Mouse (Mus musculus) right cerebral cortex, postnatal 14 days (tissue): Measurements from ENCODE around the gene Epn2.
"Not testable (repeated sequence)": the region's sequence is repeated elsewhere in the genome, so short reads cannot be mapped to it uniquely, and the experiment has no call there.

Experiments used
- DNase-seq: peaks from one replicate; pipeline ENCODE4 v3.0.0; 2022

Epn2 gene

DNA sequence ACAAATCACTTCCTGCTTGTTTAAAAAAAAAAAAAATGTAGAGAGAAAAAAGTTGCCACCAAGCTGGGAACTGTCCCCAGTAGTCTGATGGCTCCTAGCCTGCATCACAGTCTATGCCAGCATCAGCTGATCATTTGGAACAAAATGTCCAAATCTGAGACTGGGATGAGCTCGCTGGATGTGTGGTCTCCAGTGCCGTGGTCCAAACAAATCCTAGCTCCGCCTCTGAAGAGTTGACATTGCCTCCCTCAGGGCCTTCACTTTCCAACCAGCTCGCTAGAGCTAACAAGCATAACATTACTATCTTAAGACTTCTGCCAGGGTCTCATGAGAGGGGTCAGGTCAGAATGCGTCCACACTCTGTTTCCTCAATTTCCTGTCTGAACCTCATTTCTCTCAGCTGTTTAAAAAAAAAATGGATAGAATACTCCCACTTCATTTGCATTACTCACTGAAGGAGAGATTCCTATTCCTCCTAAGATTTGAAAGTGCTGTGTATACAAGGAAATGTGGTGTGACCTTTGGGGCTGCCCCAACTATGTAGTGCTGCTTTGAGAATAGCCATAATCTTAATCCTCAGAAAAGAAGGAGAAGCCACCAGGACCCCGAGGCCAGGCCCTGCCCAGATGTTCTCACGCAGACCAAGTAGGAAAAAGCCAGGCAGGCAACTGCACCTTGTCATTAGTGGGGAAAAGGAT lies 11.2 kb upstream of the Epn2 start:
- DNase-seq: no peak

DNA sequence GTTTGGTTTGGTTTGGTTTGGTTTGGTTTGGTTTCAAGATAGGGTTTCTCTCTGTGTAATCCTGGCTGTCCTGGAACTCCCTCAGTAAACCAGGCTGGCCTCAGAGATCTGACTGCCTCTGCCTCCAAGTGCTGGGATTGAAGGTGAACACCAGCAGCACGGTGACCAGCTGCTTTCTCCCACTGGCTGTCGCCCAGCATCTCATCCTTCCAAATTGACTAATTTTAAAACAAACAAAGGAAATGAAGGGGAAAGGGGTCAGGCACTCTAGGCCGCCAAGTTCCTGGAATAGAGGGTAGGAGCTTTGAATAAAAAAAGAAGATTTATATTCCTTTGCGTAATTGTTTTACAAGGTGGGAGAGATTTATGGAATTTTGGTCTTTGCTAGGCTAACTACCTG lies 5.9 kb upstream of the Epn2 start:
- DNase-seq: no peak

DNA sequence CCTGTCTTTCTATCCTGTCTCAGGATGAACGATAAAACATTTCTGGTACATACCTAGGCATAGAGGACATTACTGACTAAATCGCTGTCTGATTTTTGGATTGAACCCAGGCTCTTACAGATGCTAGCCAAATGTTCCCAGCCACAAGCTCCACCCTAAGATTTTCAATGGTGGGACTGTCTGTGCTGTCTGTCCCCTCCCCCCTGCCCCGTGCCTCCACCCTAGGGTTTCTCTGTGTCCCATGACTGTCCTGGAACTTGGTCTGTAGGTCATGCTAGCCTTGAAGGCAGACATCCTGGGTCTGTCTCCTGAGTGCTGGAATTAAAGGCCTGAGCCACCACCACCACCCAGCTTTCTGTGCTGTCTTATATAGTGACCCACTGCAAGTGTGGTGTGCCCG lies 5.3 kb upstream of the Epn2 start:
- DNase-seq: no peak

DNA sequence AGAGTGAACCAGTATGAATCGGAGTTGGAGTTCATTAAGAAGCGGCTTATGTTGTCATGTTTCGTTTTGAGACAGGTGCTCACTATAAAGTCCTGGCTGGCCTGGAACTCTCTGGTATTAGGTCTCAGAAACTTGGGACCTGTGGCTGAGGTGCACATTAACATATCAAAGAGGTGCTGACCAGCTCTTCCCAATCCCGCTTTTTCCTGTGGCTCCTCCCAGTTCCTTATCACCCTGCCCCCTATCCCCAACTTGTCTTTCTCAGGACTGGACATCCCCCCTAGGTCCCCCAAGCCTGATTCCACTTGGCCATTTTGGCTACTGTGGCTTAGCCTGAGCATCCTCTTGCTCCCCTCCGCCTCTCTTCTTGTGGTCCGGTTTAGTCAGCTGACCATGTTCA lies 4.6 kb upstream of the Epn2 start:
- DNase-seq: no peak

DNA sequence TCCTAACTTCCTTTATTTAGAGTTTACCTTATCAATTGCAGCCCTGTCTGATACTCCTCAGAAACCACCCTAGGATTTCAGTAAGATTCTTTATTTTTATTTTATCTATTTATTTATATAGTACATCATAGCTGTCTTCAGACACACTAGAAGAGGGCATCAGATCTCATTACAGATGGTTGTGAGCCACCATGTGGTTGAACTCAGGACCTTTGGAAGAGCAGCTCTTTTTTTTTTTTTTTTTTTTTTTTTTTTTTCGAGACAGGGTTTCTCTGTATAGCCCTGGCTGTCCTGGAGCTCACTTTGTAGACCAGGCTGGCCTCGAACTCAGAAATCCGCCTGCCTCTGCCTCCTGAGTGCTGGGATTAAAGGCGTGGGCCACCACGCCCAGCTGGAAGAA lies 3.3 kb upstream of the Epn2 start:
- DNase-seq: not testable (repeated sequence)

DNA sequence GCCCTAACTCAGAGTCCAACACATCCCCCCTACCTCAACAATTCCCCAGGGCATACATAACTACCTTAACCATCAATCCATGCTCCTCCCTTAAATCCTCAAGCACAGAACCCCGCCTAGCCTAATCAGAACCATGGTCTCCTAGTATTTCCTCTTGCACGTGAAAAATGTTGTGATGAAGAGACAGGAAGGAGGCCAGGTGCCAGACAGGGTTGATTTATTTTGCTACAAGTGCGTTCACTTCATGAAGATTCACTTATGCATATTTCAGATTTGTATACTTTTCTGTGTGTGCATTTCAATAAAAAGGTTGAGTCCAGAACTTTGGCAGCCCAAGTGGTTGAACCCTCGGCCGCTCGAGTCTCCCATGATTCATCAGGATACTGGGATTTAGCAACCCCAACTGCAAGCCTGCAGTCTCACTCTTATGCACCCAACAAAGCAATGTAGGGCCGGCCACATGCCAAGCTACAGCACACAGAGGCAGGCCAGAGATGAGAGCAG lies 443 bp upstream of the Epn2 start:
- DNase-seq: no peak

DNA sequence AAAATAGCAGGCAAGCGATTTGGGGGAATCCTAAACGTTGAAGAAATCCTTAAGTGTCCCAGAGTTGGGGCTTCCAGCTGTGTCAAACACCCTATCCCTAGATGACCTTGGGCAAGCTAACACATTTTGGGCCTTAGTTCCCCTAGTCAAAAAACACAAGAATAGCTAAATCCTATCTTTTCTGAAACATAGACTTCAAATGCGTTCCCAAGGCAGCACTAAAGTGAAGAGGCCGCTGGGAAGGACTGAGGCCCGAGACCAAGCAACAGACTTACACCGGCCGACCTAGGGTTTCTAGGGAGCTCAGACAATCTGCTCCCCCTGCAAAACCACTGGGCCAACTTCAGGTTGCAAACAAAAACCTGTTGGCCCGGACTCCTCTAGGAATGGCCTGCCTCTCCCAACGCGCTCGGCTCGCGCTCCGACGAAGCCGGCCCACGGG lies 925 bp downstream of the Epn2 start:
- DNase-seq: no peak

DNA sequence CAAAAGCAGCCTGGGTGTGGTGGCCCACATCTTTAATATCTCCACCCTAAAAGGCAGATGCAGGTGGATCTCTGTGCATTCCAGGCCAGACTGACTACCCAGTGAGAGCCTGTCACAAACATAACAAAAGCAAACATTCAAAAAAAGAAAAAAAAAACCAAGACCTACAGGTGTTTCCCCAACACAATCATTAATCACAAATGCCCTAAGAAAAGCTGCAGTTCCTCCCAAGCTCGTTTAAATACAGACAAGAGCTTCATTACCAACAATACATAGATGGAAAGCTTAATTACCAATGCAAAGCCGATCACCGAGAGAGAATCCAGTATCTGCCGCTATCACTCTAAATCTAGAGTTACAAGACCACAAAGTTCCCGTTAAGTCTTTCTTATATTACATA lies 1.5 kb downstream of the Epn2 start:
- no peak for DNase-seq

DNA sequence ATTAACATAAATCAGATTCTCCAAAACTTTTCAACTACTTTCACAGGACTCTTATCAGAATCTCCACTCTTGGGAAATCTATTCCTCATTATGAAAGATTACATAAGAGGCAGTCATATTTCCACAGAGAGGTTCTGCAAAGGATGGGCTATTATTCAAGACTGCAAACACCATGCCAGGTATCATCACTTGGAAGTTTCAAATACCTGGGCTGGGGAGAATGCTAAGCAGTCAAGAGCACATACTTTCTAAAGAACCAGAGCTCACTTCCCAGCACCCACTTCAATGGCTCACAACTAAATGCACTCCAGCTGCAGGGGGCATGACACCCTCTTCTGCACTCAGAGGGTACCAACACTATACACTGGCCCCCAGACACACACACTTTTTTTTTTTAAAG lies 2.1 kb downstream of the Epn2 start:
- DNase-seq: no peak

DNA sequence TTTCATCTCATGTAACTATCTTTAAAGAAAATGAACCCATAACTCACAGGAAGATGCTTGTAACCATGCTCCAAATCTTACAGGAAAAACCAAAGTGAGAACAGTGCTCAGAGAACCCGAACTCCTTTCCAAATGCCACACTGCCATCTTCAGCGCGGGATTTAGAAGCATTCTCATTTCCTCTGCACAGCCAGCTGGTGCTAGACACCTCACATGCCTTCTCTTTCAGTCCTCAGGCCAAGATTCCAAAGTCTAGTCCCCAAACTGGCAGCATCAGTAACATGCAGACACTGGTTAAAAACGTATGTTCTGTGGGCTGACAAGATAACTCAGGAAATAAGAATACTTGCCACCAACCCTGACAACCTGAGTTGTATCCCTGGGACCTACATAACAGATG lies 6.2 kb downstream of the Epn2 start:
- no peak for DNase-seq

DNA sequence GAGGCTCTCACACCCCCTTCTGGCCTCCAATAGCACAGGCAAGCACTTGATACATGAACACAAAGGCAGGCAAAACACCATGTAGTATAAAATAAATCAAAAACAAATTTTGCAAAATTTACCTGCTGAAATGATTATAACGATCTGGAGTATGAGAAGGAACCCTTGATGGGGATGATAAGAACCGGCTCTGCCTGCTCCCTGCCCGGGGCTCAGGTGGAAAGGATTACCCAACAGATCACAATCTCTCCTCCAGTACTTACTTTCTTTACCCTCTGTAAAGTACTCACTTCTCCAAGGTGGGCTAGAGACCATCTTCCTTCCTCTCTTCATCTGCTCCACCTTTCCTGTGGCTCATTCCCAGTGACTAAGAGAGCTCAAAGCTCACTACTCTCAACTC lies 8.3 kb downstream of the Epn2 start:
- DNase-seq: no peak

DNA sequence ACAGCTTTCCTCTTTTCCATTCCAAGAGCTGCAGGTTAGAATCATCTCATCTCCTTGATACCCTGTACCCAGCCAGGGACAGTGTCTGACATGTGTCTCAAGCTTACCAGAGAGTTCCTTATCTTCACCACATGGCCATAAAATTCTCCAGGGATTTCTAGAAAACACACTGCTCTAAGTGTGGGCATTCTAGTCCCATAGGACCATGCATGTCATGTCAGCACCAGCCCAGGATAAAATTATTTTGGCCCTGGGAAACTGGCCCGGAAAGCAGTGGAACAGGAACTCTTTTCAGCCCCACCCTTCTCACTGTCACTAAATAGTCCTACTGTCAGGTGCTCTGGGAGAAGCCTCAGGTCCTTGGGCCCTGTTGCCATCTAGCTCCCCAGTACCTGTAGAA lies 9.8 kb downstream of the Epn2 start:
- DNase-seq: no peak

DNA sequence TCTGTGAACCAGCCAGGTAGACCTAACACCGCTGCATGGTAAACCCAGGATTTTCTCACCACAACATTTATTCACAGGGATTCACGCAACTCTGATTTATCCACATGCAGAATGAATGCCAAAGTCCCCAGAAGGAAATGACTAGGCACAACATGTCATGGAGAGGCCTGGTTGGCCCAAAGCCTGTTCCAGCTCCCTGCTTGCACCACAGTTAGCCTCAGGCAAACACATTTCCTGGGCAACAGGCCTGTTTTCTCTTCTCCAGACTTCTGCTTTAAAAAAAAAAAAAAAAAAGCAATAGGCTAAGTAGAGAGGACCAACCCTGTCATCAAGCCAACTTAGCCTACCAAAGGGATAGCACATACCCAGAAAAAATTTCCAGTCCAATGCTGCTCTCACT lies 14.9 kb downstream of the Epn2 start:
- DNase-seq: no peak

DNA sequence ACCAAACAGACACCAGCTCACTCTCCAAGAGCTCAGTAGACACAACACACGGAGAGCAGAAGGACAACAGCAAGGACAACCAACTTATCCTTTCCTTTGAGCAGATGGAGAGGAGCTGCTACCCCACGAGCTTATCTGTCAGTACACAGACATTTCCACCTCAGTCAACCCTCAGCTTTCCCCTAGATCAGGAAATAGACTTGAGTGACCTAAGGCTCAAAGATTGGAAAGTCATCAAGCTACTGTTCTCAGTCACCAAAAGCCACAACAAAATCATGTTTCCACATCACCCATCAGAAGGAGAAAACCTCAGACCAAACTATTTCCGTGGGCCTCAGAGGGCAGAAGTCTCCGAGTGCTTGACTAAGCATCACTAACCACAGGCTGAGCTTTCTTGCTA lies 15.5 kb downstream of the Epn2 start:
- DNase-seq: no peak

DNA sequence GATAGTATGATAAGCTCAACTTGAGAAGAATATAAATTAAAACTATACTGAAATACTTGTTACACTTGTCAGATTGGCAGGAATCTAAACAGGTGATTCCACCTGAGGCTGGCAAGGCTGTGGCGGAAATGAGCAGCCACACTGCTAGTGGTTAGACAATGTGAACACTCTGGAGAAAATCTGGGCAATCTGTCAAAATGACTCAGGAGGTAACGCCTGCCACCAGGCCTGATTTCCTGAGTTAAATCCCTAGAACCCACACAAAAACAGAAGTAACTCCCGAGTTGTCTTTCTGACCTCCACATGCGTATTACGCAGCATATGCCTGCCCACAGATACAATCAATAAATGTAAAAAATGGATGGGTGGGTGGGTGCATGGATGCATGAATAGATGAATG lies 17.1 kb downstream of the Epn2 start:
- no peak for DNase-seq

DNA sequence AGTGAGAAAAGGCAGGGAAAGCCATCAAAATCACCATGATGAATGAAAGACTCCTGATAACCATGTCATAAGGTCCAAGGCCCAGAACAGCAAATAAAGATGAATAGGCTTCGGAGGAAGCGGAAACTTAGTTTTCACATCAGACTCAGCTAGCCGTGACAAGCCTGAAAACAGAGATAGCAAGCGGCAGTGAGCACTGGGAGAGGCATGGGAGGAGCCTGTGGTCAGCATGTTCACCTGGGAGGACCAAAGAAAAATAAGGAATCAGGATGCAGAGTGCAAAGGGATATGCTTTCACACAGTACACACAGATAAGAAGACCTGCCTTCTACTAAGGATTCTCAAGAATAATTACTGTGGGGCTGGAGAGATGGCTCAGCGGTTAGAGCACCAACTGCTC lies 19.9 kb downstream of the Epn2 start:
- no peak for DNase-seq

DNA sequence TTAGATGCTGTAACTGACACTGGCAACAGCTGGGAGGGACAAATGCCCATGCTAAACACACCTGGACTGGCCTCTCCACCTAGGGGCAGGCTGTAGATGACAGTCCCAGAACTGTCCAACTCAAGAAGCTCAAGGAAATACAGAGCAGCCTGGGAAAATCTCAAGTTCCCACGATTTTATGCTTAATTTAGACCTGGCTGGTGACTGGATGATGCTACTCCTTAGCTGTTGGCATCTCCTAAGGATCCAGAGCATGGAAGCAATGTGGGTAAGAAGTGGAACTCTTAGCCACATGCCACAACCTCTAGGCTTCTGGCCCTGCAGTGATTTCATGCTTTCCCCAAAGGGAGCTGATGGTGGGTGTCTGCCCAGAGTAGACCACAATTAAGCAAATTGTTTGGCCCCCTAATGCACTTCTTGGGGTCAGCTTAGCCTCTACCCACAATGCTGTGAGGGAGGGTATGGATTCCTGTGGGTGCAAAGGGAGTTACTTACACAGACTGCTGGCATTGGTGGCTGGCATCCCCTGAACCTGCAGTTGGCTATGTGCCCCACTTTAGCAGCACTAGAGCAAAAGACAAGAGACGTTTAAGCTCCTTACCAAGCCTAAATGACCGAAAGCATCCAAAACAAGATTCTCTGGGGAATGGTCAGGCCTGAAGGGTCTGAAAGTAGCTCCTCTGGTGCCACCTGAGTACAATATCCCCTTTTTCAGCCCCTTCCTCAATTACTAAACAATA lies 26.3 kb downstream of the Epn2 start:
- DNase-seq: no peak

DNA sequence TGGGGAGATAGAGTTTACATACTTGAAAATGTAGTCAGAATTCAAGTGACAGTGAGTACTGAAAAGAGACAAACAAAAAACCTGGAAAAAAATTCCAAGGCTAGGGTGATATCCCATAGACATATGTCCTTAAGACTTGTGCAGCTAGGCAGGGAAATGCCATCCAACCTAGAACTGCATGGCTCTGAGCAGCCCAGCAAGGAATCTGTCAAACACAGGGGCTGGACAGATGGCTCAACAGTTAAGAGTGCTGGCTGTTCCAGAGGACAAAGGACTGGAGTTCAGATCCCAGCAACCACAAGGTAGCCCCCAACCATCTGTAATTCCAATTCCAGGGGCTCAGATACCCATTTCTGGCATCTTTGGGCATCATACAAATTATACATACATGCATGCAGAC lies 28.9 kb downstream of the Epn2 start:
- DNase-seq: no peak

DNA sequence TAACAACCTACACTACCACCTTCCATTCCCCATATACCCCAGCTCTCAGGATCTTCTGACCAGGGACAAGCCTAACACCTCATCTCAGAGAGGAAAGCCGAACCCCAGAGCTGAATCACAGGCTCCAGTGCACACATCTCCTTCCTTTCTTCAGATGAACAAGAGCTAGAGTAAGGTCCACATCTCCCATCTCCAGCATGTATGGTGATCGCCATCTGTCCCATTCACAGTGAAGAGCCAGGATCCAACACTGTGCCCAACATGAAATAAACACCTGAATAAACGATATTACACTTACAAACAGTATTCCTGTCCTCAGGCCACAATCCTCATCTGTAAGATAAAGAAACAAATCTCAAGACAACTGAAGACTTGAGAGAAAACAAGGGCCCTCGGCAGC lies 31.8 kb downstream of the Epn2 start:
- DNase-seq: no peak

DNA sequence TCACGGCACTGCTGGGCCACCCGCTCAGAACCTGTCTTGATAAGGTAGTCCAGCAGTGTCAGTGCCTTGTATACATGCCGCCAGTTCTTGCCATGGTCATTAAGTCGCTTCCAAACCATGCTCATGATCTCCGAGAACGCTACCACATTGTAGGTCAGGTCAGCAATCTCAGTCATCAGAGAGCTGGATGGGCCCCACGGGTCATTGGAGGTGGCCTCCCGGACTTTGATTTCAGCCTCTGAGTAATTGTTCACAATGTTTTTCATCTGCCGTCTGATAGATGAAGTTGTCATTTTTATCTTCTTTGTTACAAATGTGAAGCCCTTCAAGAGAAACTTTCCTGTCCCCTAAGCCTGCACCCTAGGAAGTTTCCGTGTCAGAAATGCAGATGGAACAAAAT lies 33.0 kb downstream of the Epn2 start:
- DNase-seq: no peak

DNA sequence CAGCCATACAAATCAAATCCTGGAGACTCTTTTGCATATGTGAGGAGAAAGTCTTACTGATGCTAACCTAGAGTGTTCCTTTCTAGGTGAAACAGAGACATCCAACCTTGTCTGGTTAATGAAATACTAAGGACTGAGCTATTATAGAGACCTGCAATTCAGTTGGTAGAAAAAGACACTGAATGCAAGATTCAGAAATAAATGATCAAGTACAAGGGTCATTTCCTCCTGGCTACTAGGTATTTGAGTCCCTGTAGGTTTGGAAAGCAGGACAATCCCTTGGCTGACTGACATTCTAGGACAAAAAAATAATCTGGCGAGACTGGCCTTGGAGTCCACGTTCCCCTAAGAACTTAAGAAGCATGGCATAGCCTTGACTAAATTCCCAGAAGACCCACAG lies 33.9 kb downstream of the Epn2 start:
- DNase-seq: no peak

DNA sequence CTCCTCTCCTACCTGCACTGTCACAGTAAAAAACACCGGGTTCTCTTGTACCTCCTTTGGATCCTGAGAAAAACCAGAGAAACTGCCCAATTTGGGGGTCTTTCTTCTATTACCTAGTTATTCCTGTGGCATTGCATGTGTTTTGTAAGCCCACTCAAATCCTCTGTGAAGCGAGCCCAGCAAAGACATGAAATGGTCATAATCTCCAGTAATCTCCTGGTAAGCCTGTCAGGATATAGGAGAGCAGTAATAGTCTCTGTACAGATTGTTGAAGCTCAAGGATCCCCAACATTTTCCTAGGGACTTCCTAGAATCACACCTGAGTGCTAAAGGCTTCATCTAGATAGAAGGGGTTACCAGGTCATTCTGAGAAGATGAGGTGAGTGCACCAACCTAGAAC lies 38.4 kb downstream of the Epn2 start:
- no peak for DNase-seq

DNA sequence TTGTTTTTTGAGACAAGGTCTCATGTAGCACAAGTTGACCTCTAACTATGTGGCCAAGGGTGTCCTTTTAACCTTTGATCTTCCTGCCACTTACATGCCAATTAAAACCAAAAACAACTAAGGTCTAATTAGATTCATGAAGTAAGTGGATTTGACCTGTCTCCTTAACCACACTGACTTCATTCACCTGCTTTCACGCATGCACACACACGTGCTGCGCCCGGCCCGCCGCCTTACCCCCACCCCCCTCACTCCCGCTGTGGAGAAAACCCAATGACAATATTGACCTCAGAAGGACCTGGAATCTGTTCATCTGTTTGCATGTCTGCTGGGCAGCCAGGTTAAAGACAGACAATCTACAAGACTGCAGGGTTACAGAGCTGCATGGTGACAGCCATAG lies 38.8 kb downstream of the Epn2 start:
- DNase-seq: no peak

DNA sequence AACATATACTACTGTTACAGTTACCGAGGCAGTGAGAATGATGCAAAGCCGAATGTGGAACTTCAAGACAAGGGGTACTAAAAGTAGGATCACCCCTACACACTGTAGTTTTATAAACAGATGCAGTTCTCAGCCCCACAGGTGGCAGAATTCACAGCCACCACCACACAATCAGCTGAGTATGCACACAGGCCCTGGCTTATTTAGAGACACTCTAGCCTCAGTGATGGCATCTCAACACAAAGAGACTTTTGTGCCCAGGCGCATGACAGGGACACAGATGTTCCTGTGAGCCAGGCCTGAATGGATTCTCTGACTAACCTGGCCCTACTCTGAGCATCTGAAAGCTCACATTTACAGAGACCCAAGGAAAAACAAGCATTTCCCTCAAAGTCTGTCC lies 42.1 kb downstream of the Epn2 start:
- no peak for DNase-seq

DNA sequence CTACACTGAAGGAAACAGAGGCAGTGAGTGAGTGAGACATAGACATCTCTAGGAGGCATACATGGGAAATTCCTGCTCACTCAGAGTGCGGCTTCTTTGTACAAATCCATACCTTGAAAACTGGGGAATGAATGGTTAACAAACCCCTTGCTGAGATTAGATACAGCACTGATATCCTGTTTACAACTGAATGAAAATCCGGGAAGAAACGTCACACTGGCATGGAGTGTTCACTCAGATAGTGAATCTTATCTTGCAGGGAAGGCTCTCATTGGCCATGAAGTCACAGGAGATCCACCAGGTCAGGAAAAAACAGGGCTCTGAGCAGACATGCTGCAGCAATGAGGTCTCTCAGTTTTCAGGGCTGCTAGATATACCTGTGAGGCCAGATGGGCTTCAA lies 42.5 kb downstream of the Epn2 start:
- DNase-seq: no peak
